Mouse (Mus musculus) megakaryocyte, embryonic 14.5 days (primary cell): Measurements from ENCODE around the gene Hao2.

Source experiments
- FLI1 ChIP-seq: IDR thresholded peaks from 2 replicates; pipeline ENCODE4 v1.6.1; 2012; ENCODE audit warnings: low read length, inconsistent platforms, mixed read lengths
- GATA1 ChIP-seq: IDR thresholded peaks from 3 replicates; pipeline ENCODE4 v1.6.1; 2012; ENCODE audit warnings: mixed read lengths, low read length, inconsistent platforms, borderline replicate concordance

DNA sequence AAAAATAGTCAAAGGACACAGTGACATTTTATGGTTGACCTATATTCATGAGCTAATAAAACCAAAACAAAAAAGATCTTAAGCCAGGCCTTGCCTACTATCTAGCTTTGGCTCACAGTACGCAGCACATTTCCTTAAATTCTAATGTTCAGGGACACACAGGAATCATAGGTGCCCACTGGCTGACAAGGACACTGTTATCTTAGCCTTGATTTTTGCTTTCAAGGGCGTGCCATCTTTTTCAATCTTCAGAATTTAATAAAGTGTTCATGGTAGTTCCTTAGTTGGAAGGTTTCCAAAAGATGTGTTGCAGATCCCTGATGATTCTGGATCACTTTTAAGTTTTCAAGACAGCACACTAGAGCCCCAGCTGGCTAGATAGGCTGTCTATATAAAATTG is 12.2 kb downstream of the Hao2 start:
- TF ChIP-seq FLI1 (no peak), GATA1 (no peak)
